Mouse (Mus musculus) inflammation-experienced regulatory T-cells (primary cell): ENCODE data around the gene Pbsn. TPM values are rescaled to one million over a fixed set of nuclear protein-coding genes. Genes with fewer than 3 reads are reported as not detected.

Experiments used
- polyA plus RNA-seq, 2 experiments: library from polyadenylated mRNA; unstranded; fragments of 100-300 nt; shearing (Covaris generic); gene quantifications; one replicate each; pipeline ENCODE4 v1.2.1; 2017

The Pbsn gene
- not detected for polyA plus RNA-seq

DNA sequence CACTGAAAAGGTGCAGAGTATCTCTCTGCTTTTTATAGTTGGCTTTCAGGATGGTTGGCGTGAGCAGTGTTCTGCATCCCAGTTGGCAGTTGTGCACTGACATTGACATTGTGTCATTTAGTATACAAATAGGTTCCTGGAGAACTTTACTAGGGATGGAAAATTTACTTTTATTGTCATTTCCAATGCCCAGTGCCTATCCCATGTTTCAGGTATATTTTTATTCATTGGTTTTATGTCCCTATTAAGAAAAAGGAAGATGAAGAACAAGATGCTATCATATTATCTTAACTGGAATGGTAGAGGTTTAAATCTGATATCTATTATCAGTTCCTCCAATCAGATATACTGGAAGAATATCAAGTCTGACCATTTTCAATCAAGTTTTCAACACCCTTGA is at the start of gene Pbsn:
Gene Pbsn, minus strand, starts transcription at position 101 of the 400 bp plus-strand sequence.

DNA sequence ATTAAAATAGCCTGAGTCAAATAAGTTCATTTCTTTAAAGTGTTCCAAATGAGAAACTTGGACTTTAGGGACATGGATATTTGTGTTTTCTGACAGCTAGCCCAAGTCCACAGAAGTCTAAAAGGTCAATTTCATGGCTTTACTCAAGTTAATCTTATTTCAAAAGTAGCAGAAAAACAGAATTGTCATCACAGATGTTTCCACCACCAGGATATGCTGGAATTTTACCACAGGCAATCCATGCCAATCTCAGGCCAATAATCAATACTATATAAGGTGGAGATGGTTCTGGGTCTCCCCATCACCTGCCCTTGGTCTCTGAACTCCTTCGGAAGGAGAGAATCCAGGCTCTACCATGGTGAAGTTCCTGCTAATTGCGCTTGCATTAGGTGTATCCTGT is 11.0 kb upstream of the Pbsn start, which contains the start of gene Gm14744:
Gene Gm14744, plus strand, starts transcription at position 301 of the 400 bp plus-strand sequence.

DNA sequence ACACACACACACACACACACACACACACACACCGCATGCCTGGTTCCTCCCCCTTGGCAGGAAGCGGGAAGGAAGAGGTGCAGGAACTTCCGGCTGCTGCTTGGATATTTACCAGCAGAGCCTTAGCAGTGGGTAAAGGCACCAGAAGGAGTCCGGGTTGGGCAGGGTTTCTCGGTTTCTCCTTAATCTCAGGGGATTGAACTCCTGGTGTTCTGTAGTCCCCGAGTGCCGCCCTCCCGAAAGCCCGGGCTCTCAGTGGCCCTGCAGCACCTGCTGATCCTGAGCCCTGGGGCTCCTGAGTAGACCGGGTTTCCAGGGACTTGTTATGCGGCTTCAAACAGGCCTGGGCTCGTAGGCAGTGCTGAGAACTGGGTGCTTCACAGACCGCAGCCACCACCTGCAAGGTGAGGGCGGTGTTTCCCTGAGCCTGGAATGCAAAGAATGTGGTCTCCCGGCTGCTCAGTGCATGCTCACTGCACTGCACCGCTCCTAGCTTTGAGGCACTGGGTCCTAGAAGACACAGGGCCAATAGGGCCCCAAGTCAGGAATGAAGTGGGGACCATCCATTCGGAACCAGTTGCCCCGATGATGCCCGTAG is 57.1 kb downstream of the Pbsn start, which contains the start of gene Prkx:
Gene Prkx, minus strand, starts transcription at position 41 of the 598 bp plus-strand sequence.

Other genes with a start within 250 kb of the Pbsn start
- gene Prkx, start 57.3 kb downstream of the Pbsn start, polyA plus RNA-seq, result 10 to 100 TPM; 37.7 to 81.4 TPM
- not detected for gene Gm14744, start 11.1 kb upstream of the Pbsn start, polyA plus RNA-seq
- gene 5430402E10Rik, start 71.4 kb upstream of the Pbsn start, polyA plus RNA-seq, result not detected
- not detected for gene Obp1a, start 237.8 kb upstream of the Pbsn start, polyA plus RNA-seq